Mouse (Mus musculus) heart, adult 18-20 months (tissue): ENCODE measurements around the gene Gm10337. TPM values are rescaled to one million over a fixed set of nuclear protein-coding genes. Genes with fewer than 3 reads are reported as not detected.

Source experiments
- DNase-seq, 2 experiments: peaks; one replicate each; pipeline ENCODE4 v3.0.0; 2021 to 2022; ENCODE audit warnings: mixed read lengths in 1 of 2
- total RNA-seq, 2 experiments: library from RNA; stranded (reverse); gene quantifications; 2 replicates each; pipeline ENCODE4 v1.2.3; 2021

The Gm10337 gene
- total RNA-seq, 2 experiments from 2014 or later = not detected

- DNase-seq = no peak
Measured at GRCm38 (mm10) chr15:102552599-102552998, 49.1 kb downstream of the Gm10337 start.

Other genes starting within 250 kb of the Gm10337 start
- 10 to 100 TPM; 13.5 to 16.7 TPM for gene Rarg, start 246.2 kb upstream of the Gm10337 start, total RNA-seq
- not detected for gene Gm9918, start 233.2 kb upstream of the Gm10337 start, total RNA-seq
- 10 to 100 TPM; 18.4 to 18.9 TPM for gene Mfsd5, start 224.3 kb upstream of the Gm10337 start, total RNA-seq
- under 1 TPM; 0.54 to 0.92 TPM for gene Espl1, start 207.5 kb upstream of the Gm10337 start, total RNA-seq
- gene Pfdn5, start 177.6 kb upstream of the Gm10337 start, total RNA-seq = 100 to 1,000 TPM; 340 to 348 TPM
- gene Myg1, start 172.0 kb upstream of the Gm10337 start, total RNA-seq = 10 to 100 TPM; 25.0 to 26.0 TPM
- gene Aaas, start 153.0 kb upstream of the Gm10337 start, total RNA-seq = 10 to 100 TPM in 1 of 2 experiments, 1 to 10 TPM in 1; 9.8 to 12.1 TPM
- gene Sp7, start 136.5 kb upstream of the Gm10337 start, total RNA-seq = not detected
- 10 to 100 TPM; 31.9 to 39.6 TPM for gene Sp1, start 97.6 kb upstream of the Gm10337 start, total RNA-seq
- gene Amhr2, start 58.4 kb upstream of the Gm10337 start, total RNA-seq = under 1 TPM; 0.39 to 0.97 TPM
- 10 to 100 TPM; 20.3 to 24.4 TPM for gene Prr13, start 44.7 kb upstream of the Gm10337 start, total RNA-seq
- gene Pcbp2, start 33.2 kb upstream of the Gm10337 start, total RNA-seq = 100 to 1,000 TPM; 418 to 491 TPM
- 1 to 10 TPM; 1.8 to 2.3 TPM for gene Map3k12, start 13.3 kb downstream of the Gm10337 start, total RNA-seq
- 10 to 100 TPM; 40.1 to 43.0 TPM for gene Tarbp2, start 14.5 kb downstream of the Gm10337 start, total RNA-seq
- under 1 TPM; 0.87 to 0.92 TPM for gene Npff, start 21.2 kb downstream of the Gm10337 start, total RNA-seq
- gene Gm28047, start 121.3 kb downstream of the Gm10337 start, total RNA-seq = 1 to 10 TPM in 1 of 2 experiments, not detected in 1; 2.5 TPM
- 10 to 100 TPM; 41.2 to 44.9 TPM for gene Atf7, start 121.7 kb downstream of the Gm10337 start, total RNA-seq
- 10 to 100 TPM; 28.4 to 50.6 TPM for gene Atp5g2, start 168.6 kb downstream of the Gm10337 start, total RNA-seq
- 100 to 1,000 TPM; 105 to 119 TPM for gene Calcoco1, start 218.5 kb downstream of the Gm10337 start, total RNA-seq